Mouse (Mus musculus) intestine, postnatal 0 days (tissue): ENCODE results near the gene Dnajc6. TPM values are rescaled to one million over a fixed set of nuclear protein-coding genes. Genes with fewer than 3 reads are reported as not detected.

Source experiments
- ATAC-seq: fragments of 200-750 bp; cut with Nextera tagmentation; 2 replicates; pipeline ENCODE4 v1.8.0; 2017; ENCODE audit warnings: mild to moderate bottlenecking, moderate TSS enrichment, moderate library complexity
- H3K27ac ChIP-seq: fragments of 300-500 bp; sonication (generic); 2 replicates; pipeline ENCODE4 v1.5.1; 2014; ENCODE audit warnings: mild to moderate bottlenecking, low read depth, low read length, moderate library complexity
- H3K27me3 ChIP-seq: fragments of 300-500 bp; sonication (generic); replicated peaks from 2 replicates; pipeline ENCODE4 v1.6.1; 2014; ENCODE audit warnings: low read length, mixed read lengths; ENCODE audit not compliant: control insufficient read depth, insufficient read depth
- H3K36me3 ChIP-seq: fragments of 300-500 bp; sonication (generic); 2 replicates; pipeline ENCODE4 v1.6.1; 2014; ENCODE audit warnings: mild to moderate bottlenecking, moderate library complexity; ENCODE audit not compliant: control insufficient read depth, insufficient read depth
- H3K4me1 ChIP-seq: fragments of 300-500 bp; sonication (generic); replicated peaks from 2 replicates; pipeline ENCODE4 v1.6.1; 2014; ENCODE audit warnings: antibody characterized with exemption, low read length, mixed read lengths; ENCODE audit not compliant: control insufficient read depth, insufficient read depth
- H3K4me2 ChIP-seq: fragments of 300-500 bp; sonication (generic); replicated peaks from 2 replicates; pipeline ENCODE4 v1.6.1; 2014; ENCODE audit warnings: low read depth, mild to moderate bottlenecking, moderate library complexity
- H3K4me3 ChIP-seq: fragments of 300-500 bp; sonication (generic); 2 replicates; pipeline ENCODE4 v1.5.1; 2014; ENCODE audit warnings: low read depth, low read length
- H3K9ac ChIP-seq: fragments of 300-500 bp; sonication (generic); 2 replicates; pipeline ENCODE4 v1.6.1; 2014; ENCODE audit warnings: mild to moderate bottlenecking, low read depth, low read length
- H3K9me3 ChIP-seq: fragments of 300-500 bp; sonication (generic); 2 replicates; pipeline ENCODE4 v1.6.1; 2016; ENCODE audit warnings: mixed run types; ENCODE audit not compliant: control insufficient read depth
- CTCF ChIP-seq: sonication (generic); IDR thresholded peaks from 2 replicates; pipeline ENCODE4 v1.5.1; 2016; ENCODE audit warnings: low read depth, mild to moderate bottlenecking, control low read depth, antibody characterized with exemption, moderate library complexity
- WGBS: fragments of 180-500 bp; shearing (Covaris S2); extraction: QIAGEN DNeasy Blood & Tissue Kit; methylation state at CpG from one replicate; pipeline ENCODE4 v1.1.7; 2014; 5-methylcytosine and 5-hydroxymethylcytosine counted together
- polyA plus RNA-seq: library from polyadenylated mRNA; unstranded; fragments of >200 nt; fragmentation: Nextera tagmentation; extraction: Ambion mirVana; gene quantifications from 2 replicates; pipeline ENCODE4 v1.2.1, GENCODE M21; 2015

The Dnajc6 gene
- polyA plus RNA-seq, 1 experiment from 2014 or later = 1.2 TPM

DNA sequence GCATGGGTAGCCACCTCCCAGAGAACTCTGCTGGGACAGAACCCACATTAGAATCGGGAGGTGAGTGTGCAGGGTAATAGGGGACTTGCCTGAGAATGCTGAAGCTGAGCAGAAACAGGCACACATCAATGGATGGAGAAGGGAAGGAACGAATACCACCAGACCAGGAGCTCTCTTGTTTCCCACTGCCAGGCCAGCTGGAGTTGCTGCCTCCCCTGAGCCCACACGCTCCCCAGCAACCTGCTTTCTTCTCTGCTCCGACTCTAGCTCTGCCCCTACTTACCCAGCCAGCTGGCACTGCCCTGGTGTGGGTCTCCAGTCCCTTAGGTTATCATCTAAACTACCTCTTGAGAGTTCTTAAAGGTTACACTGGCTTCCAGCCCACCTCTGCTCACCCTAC lies 63.7 kb downstream of the Dnajc6 start:
- no peak for TF ChIP-seq CTCF
- H3K4me2 ChIP-seq = no peak overlapping the region
- no peak overlapping the region for H3K4me3 ChIP-seq
- no peak for ATAC-seq
- H3K4me1 ChIP-seq = no peaks in the 10 kb centered on the region
- H3K27me3 ChIP-seq = no peaks in the 10 kb centered on the region
- no peaks in the 10 kb centered on the region for H3K9me3 ChIP-seq
- 53% methylated on average over 4 of the region's 4 CpGs for WGBS
- no peak overlapping the region for H3K9ac ChIP-seq
- H3K36me3 ChIP-seq = no peaks in the 10 kb centered on the region
- H3K27ac ChIP-seq = no peak overlapping the region

DNA sequence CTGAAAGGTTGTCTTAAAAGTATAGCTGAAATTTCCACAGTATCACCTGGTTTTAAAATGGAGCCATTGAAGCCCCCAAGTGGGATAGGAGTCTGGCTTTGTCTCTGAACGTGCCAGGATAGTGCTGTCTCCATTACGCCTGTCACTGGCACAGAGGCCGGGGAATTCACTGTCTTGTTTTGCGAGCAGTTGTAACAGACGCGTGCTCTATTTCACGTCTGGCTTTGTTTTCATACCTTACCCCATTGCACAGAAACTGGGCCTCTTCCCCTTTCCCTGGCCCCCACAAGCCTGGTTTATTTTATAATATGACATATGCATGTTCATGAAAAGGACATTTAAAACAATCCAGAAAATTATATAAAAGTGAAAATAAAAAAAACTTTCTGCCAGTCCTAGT lies 66.4 kb downstream of the Dnajc6 start:
- WGBS = 72% methylated on average over 7 of the region's 7 CpGs
- H3K9ac ChIP-seq = no peak overlapping the region
- no peaks in the 10 kb centered on the region for H3K27me3 ChIP-seq
- no peaks in the 10 kb centered on the region for H3K9me3 ChIP-seq
- no peak for TF ChIP-seq CTCF
- no peak for ATAC-seq
- H3K4me1 ChIP-seq = no peaks in the 10 kb centered on the region
- no peak overlapping the region for H3K4me3 ChIP-seq
- no peak overlapping the region for H3K4me2 ChIP-seq
- H3K36me3 ChIP-seq = no peaks in the 10 kb centered on the region
- H3K27ac ChIP-seq = no peak overlapping the region

DNA sequence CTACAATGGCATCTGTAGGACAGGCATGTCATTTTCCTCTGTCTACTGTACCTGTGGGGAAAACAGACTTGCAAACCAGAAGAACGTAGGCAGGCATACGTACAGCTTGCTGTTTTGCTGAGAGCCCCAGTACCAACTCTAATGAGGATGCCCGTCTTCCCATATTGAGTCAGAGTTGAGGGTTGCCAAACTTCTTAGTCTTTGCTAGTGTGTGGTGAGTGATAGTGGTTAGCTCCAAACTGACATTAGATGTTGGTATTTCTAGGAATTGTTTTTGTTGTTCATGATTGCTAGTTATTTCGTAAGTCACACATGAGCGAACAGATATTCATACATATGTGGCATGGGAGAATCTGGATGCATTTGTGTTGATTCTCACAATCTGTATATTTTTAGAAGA lies 67.2 kb downstream of the Dnajc6 start:
- Histone ChIP-seq H3K27ac (no peak overlapping the region), H3K9ac (no peak overlapping the region), H3K36me3 (no peaks in the 10 kb centered on the region), H3K4me3 (no peak overlapping the region), H3K9me3 (no peaks in the 10 kb centered on the region), H3K4me1 (no peaks in the 10 kb centered on the region), H3K4me2 (no peak overlapping the region), H3K27me3 (no peaks in the 10 kb centered on the region)
- no peak for TF ChIP-seq CTCF
- no peak for ATAC-seq
- 92% methylated on average over 5 of the region's 5 CpGs for WGBS

DNA sequence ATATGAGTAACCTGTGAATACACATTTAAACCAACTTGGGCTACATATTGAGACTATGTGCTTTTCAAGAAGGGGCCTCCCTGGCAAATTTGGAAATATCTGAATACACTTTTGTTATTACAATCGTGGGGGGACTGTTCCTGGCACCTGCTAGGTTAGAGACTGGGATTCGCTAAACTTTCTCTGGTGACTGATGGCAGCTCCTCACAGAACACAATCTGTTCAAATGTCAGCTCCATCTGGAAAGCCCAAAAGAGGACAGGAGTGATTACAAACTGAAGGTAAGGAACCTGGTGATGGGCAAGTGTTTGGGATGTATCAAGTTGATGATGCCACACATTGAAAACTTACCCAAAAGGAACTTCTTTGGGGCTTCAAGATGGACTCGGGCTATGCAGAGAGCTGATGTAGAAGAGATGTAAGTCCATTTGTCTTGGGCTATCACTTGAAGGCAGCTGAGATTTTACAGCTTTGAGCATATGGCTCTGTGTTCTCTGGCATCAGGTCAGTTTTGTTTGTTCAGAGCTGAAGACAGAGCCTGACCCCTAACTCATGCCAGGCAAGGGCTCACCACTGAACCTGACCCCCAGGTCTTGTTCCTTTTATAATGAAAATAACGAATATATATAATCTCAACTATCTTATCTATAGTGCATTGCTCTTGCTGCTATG lies 68.4 kb downstream of the Dnajc6 start:
- Histone ChIP-seq H3K4me1 (no peaks in the 10 kb centered on the region), H3K9ac (no peak overlapping the region), H3K4me2 (no peak overlapping the region), H3K36me3 (no peaks in the 10 kb centered on the region), H3K9me3 (no peaks in the 10 kb centered on the region), H3K27me3 (no peaks in the 10 kb centered on the region), H3K4me3 (no peak overlapping the region), H3K27ac (no peak overlapping the region)
- TF ChIP-seq CTCF = no peak
- WGBS = 81% methylated on average over 4 of the region's 4 CpGs
- ATAC-seq = no peak

DNA sequence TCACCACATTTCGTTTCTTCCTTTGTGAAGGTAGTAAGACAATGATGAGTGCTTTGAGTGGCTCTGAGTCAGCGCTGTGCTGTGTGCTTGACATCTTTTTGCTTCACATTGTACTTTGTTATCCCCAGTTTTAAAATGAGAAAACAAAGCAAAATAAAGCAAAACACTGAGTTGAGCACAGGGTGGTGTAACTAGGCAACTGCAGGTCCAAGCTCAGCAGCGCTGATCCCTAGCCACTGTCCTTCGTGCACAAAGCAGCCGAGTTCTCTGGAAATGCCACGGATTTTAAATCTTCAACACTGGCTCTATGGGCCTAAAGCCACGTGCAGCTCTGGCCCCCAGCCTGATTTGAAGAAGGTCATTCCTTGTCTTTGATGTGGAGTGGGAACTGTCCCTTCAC lies 72.6 kb downstream of the Dnajc6 start:
- no peak overlapping the region for H3K4me2 ChIP-seq
- H3K27ac ChIP-seq = no peak overlapping the region
- H3K9ac ChIP-seq = no peak overlapping the region
- no peaks in the 10 kb centered on the region for H3K9me3 ChIP-seq
- H3K36me3 ChIP-seq = no peaks in the 10 kb centered on the region
- no peak for TF ChIP-seq CTCF
- no peak for ATAC-seq
- H3K4me1 ChIP-seq = no peaks in the 10 kb centered on the region
- no peaks in the 10 kb centered on the region for H3K27me3 ChIP-seq
- WGBS = 69% methylated on average over 7 of the region's 7 CpGs
- H3K4me3 ChIP-seq = no peak overlapping the region

DNA sequence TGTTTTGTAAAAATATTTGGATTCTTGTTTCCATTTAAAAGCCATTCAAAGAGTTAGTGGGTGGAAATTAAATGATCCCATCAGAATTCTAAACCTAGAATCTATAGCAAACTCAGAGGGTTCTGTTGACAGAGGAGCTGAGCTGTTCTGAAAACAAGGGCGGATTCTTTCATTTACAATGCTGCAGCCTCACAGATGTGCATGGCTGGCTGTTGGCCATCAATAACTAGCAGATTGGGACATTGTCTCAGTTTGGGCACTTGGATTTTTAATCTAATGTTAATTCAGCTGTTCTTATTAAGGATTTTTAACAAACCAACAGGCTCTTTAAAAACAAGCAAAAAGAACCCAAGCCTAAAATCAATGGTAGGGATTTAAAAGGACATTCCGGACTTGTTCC lies 75.7 kb downstream of the Dnajc6 start:
- H3K27me3 ChIP-seq = no peaks in the 10 kb centered on the region
- no peak for ATAC-seq
- no peak overlapping the region for H3K27ac ChIP-seq
- H3K36me3 ChIP-seq = no peaks in the 10 kb centered on the region
- TF ChIP-seq CTCF = no peak
- 72% methylated on average over 2 of the region's 2 CpGs for WGBS
- H3K9ac ChIP-seq = no peak overlapping the region
- no peak overlapping the region for H3K4me3 ChIP-seq
- no peaks in the 10 kb centered on the region for H3K4me1 ChIP-seq
- H3K9me3 ChIP-seq = no peaks in the 10 kb centered on the region
- H3K4me2 ChIP-seq = no peak overlapping the region

DNA sequence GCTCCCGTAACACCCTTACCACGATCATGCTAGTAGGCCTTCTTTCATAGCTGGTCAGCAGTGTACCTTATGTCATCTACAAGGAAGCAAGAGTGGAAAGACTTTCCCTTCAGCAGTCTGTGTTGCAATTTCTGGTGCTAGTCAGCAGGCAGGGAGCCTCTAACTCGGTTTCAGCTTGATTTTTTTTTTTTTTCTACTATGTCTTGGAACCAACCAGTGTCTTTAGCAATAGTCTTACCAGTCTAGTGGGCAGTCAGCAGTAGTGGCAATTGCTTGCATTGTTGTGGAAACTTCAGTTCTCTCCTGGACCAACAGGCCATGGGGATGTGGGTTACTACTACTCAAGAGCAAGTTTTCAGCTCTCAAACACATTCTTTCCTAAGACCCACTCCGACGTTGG lies 78.9 kb downstream of the Dnajc6 start:
- TF ChIP-seq CTCF = no peak
- no peak overlapping the region for H3K4me2 ChIP-seq
- 87% methylated on average over 5 of the region's 5 CpGs for WGBS
- H3K9ac ChIP-seq = no peak overlapping the region
- H3K9me3 ChIP-seq = no peaks in the 10 kb centered on the region
- H3K4me3 ChIP-seq = no peak overlapping the region
- no peak overlapping the region for H3K27ac ChIP-seq
- H3K36me3 ChIP-seq = no peaks in the 10 kb centered on the region
- no peak for ATAC-seq
- H3K27me3 ChIP-seq = no peaks in the 10 kb centered on the region
- no peaks in the 10 kb centered on the region for H3K4me1 ChIP-seq
